Mouse (Mus musculus) liver, embryonic 16.5 days (tissue): ENCODE measurements around the gene Zfp629. TPM values are rescaled to one million over a fixed set of nuclear protein-coding genes. Genes with fewer than 3 reads are reported as not detected.

Source experiments
- ATAC-seq: fragments of 200-750 bp; cut with Nextera tagmentation; 2 replicates; pipeline ENCODE4 v1.8.0; 2017; ENCODE audit warnings: low read depth, mild to moderate bottlenecking, moderate number of reproducible peaks, moderate library complexity
- H3K27ac ChIP-seq: fragments of 300-500 bp; sonication (generic); 2 replicates; pipeline ENCODE4 v1.5.1; 2014; ENCODE audit warnings: mild to moderate bottlenecking, low read length
- H3K27me3 ChIP-seq: fragments of 300-500 bp; sonication (generic); 2 replicates; pipeline ENCODE4 v1.6.1; 2014; ENCODE audit warnings: low read depth, low read length, mixed read lengths; ENCODE audit not compliant: control insufficient read depth, insufficient read depth
- H3K36me3 ChIP-seq: fragments of 300-500 bp; sonication (generic); 2 replicates; pipeline ENCODE4 v1.6.1; 2014; ENCODE audit warnings: mild to moderate bottlenecking; ENCODE audit not compliant: control insufficient read depth, insufficient read depth
- H3K4me1 ChIP-seq: fragments of 300-500 bp; sonication (generic); 2 replicates; pipeline ENCODE4 v1.6.1; 2014; ENCODE audit warnings: low read depth, low read length, mixed read lengths; ENCODE audit not compliant: control insufficient read depth
- H3K4me2 ChIP-seq: fragments of 300-500 bp; sonication (generic); 2 replicates; pipeline ENCODE4 v1.6.1; 2014; ENCODE audit warnings: low read depth, low read length, mixed read lengths
- H3K4me3 ChIP-seq: fragments of 300-500 bp; sonication (generic); 2 replicates; pipeline ENCODE4 v1.5.1; 2014; ENCODE audit warnings: low read depth, mild to moderate bottlenecking, low read length
- H3K9ac ChIP-seq: fragments of 300-500 bp; sonication (generic); 2 replicates; pipeline ENCODE4 v1.6.1; 2014; ENCODE audit warnings: low read depth, low read length
- H3K9me3 ChIP-seq: fragments of 300-500 bp; sonication (generic); replicated peaks from 2 replicates; pipeline ENCODE4 v1.6.1; 2016; ENCODE audit warnings: low read length; ENCODE audit not compliant: control insufficient read depth
- WGBS: fragments of 180-500 bp; shearing (Covaris S2); extraction: QIAGEN DNeasy Blood & Tissue Kit; methylation state at CpG from one replicate; pipeline ENCODE4 v1.1.7; 2014; ENCODE audit not compliant: insufficient replicate concordance; 5-methylcytosine and 5-hydroxymethylcytosine counted together
- polyA plus RNA-seq: library from polyadenylated mRNA; unstranded; fragments of >200 nt; fragmentation: Nextera tagmentation; extraction: Ambion mirVana; gene quantifications from 2 replicates; pipeline ENCODE4 v1.2.1, GENCODE M21; 2015

The Zfp629 gene
- polyA plus RNA-seq, 1 experiment from 2014 or later: 2.1 TPM

DNA sequence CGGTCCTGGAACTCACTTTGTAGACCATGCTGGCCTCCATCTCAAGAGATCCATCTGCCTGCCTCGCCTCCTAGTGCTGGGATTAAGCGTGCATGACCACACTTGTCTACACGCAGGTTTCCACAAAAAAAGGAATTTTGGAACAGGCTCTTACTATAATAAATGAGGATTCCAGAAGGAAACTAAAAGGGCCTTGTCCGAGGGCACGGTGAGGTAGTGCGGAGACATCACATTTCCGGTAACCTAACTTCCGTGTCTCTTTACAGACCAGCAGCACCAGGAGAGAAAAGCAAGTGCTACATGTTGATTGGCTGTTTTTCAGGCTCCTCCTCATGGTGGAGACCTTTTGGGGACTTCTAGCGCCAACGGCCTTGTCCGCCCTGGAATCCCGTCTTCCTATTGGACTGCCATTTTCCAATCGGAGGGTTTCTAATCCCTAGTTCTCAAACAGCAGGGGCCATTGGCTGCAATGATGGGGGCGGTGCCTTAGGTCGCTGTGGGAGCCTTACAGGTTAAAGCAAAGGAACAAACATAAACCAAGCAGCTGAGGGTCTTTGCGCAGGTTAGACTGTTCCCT lies 42.6 kb downstream of the Zfp629 start, which contains the start of gene Phkg2:
Gene Phkg2, plus strand, starts transcription at position 446 of the 577 bp plus-strand sequence.
- WGBS: under 1% methylated on average over 17 of the region's 17 CpGs
- Histone ChIP-seq H3K36me3 (peaks cover 9% of the 10 kb centered on the region), H3K9ac (peak within 1 kb of the TSS; percentile 86), H3K27me3 (no peaks in the 10 kb centered on the region), H3K4me1 (peaks cover 17% of the 10 kb centered on the region), H3K4me2 (peak within 1 kb of the TSS; percentile 96), H3K27ac (peak within 1 kb of the TSS; percentile 72), H3K9me3 (no peaks in the 10 kb centered on the region), H3K4me3 (peak within 1 kb of the TSS; percentile 87)
- peak; percentile 98 for ATAC-seq

- no peak for ATAC-seq
- Histone ChIP-seq H3K4me3 (no peak overlapping the region), H3K9me3 (no peaks in the 10 kb centered on the region), H3K9ac (no peak overlapping the region), H3K36me3 (peaks cover 19% of the 10 kb centered on the region), H3K4me1 (no peaks in the 10 kb centered on the region), H3K4me2 (no peak overlapping the region), H3K27me3 (no peaks in the 10 kb centered on the region), H3K27ac (no peak overlapping the region)
- 77% methylated on average over 6 of the region's 6 CpGs for WGBS
Measured at GRCm38 (mm10) chr7:127564381-127565150, 51.0 kb downstream of the Zfp629 start.

GRCm38 (mm10) chr7:127561340-127561858 lies 54.2 kb downstream of the Zfp629 start, which contains the start of gene Tmem265:
Gene Tmem265 (plus strand): TSS chr7:127561390.
- H3K27me3 ChIP-seq: no peaks in the 10 kb centered on the region
- WGBS: 86% methylated on average over 5 of the region's 5 CpGs
- H3K9ac ChIP-seq: no peak within 1 kb of the TSS
- H3K4me3 ChIP-seq: no peak within 1 kb of the TSS
- H3K9me3 ChIP-seq: no peaks in the 10 kb centered on the region
- H3K4me2 ChIP-seq: no peak within 1 kb of the TSS
- no peak for ATAC-seq
- H3K4me1 ChIP-seq: no peaks in the 10 kb centered on the region
- H3K27ac ChIP-seq: no peak within 1 kb of the TSS
- H3K36me3 ChIP-seq: peaks cover 42% of the 10 kb centered on the region

- Histone ChIP-seq H3K9me3 (no peaks in the 10 kb centered on the region), H3K4me1 (no peaks in the 10 kb centered on the region), H3K4me3 (no peak overlapping the region), H3K36me3 (peaks cover 44% of the 10 kb centered on the region), H3K9ac (no peak overlapping the region), H3K27me3 (no peaks in the 10 kb centered on the region), H3K27ac (no peak overlapping the region), H3K4me2 (no peak overlapping the region)
- WGBS: 88% methylated on average over 11 of the region's 11 CpGs
- ATAC-seq: no peak
Measured at GRCm38 (mm10) chr7:127560580-127560979, 55.0 kb downstream of the Zfp629 start.

Other genes starting within 250 kb of the Zfp629 start
- 1.7 and 2.0 TPM in 2 replicates for gene Zfp747, start 239.7 kb downstream of the Zfp629 start, polyA plus RNA-seq
- 1.3 TPM in 2 replicates for gene 9130019O22Rik, start 228.6 kb downstream of the Zfp629 start, polyA plus RNA-seq
- 1.8 and 1.9 TPM in 2 replicates for gene E430018J23Rik, start 222.2 kb downstream of the Zfp629 start, polyA plus RNA-seq
- gene Zfp764, start 209.0 kb downstream of the Zfp629 start, polyA plus RNA-seq: 1.3 and 1.4 TPM in 2 replicates
- gene Zfp688, start 193.7 kb downstream of the Zfp629 start, polyA plus RNA-seq: 8.0 and 8.3 TPM in 2 replicates
- 2.2 and 2.9 TPM in 2 replicates for gene Zfp689, start 166.6 kb downstream of the Zfp629 start, polyA plus RNA-seq
- gene Prr14, start 156.2 kb downstream of the Zfp629 start, polyA plus RNA-seq: 18.6 and 22.8 TPM in 2 replicates
- 4.0 and 4.9 TPM in 2 replicates for gene Fbrs, start 136.6 kb downstream of the Zfp629 start, polyA plus RNA-seq
- 12.2 and 13.6 TPM in 2 replicates for gene Srcap, start 103.8 kb downstream of the Zfp629 start, polyA plus RNA-seq
- 5.1 and 5.5 TPM in 2 replicates for gene Gm42715, start 96.2 kb downstream of the Zfp629 start, polyA plus RNA-seq
- 2.9 and 4.3 TPM in 2 replicates for gene Tmem265, start 54.4 kb downstream of the Zfp629 start, polyA plus RNA-seq
- 19.7 and 21.1 TPM in 2 replicates for gene Phkg2, start 42.5 kb downstream of the Zfp629 start, polyA plus RNA-seq
- 5.9 and 6.5 TPM in 2 replicates for gene Ccdc189, start 27.2 kb downstream of the Zfp629 start, polyA plus RNA-seq
- 17.5 and 18.0 TPM in 2 replicates for gene Rnf40, start 27.0 kb downstream of the Zfp629 start, polyA plus RNA-seq
- gene Bcl7c, start 93.1 kb upstream of the Zfp629 start, polyA plus RNA-seq: 16.8 and 17.0 TPM in 2 replicates
- gene Ctf1, start 96.9 kb upstream of the Zfp629 start, polyA plus RNA-seq: 2.0 and 2.5 TPM in 2 replicates
- gene Ctf2, start 116.4 kb upstream of the Zfp629 start, polyA plus RNA-seq: 0.05 TPM in 2 replicates
- 1.9 and 2.0 TPM in 2 replicates for gene Fbxl19, start 128.7 kb upstream of the Zfp629 start, polyA plus RNA-seq
- 11.2 and 12.9 TPM in 2 replicates for gene Orai3, start 154.0 kb upstream of the Zfp629 start, polyA plus RNA-seq
- gene Setd1a, start 160.9 kb upstream of the Zfp629 start, polyA plus RNA-seq: 7.5 and 7.9 TPM in 2 replicates
- not detected in 2 replicates for gene Gm49388, start 169.8 kb upstream of the Zfp629 start, polyA plus RNA-seq
- 72.9 and 80.3 TPM in 2 replicates for gene Hsd3b7, start 184.8 kb upstream of the Zfp629 start, polyA plus RNA-seq
- gene Stx4a, start 208.5 kb upstream of the Zfp629 start, polyA plus RNA-seq: 11.8 TPM in 2 replicates
- 0.25 and 0.40 TPM in 2 replicates for gene Stx1b, start 208.8 kb upstream of the Zfp629 start, polyA plus RNA-seq